Mouse (Mus musculus): ENCODE results near the gene Pank1. TPM values are rescaled to one million over a fixed set of nuclear protein-coding genes. Genes with fewer than 3 reads are reported as not detected.
A peak's percentile ranks its signal among the peaks of the same experiment; 100 is the strongest.

Pank1 gene
- polyA plus RNA-seq (2015; fragmentation: Nextera tagmentation; extraction: Ambion mirVana) = 8.3 and 8.6 TPM in 2 replicates

GRCm38 (mm10) chr19:34878603-34879541 lies at the start of gene Pank1:
Gene Pank1 (minus strand): TSS chr19:34879455.
- H3K27me3 ChIP-seq = no peaks in the 10 kb centered on the region
- H3K4me3 ChIP-seq (replicated peaks) = peak within 1 kb of the TSS; percentile 74
- H3K36me3 ChIP-seq (replicated peaks) = no peaks in the 10 kb centered on the region
- peak within 1 kb of the TSS; percentile 88 for H3K27ac ChIP-seq (replicated peaks)
- H3K4me2 ChIP-seq = peak within 1 kb of the TSS; percentile 91
- no peaks in the 10 kb centered on the region for H3K9me3 ChIP-seq (replicated peaks)
- peak within 1 kb of the TSS; percentile 72 for H3K9ac ChIP-seq
- H3K4me1 ChIP-seq (replicated peaks) = peaks cover 28% of the 10 kb centered on the region
- ATAC-seq (ENCODE audit: insufficient read depth) = peak; percentile 35
- WGBS (ENCODE audit: insufficient replicate concordance) = under 1% methylated on average over 96 of the region's 96 CpGs

GRCm38 (mm10) chr19:34922603-34922963 lies 43.3 kb upstream of the Pank1 start:
- H3K27me3 ChIP-seq = no peaks in the 10 kb centered on the region
- H3K27ac ChIP-seq (replicated peaks) = peak overlapping the region; percentile 80
- H3K4me3 ChIP-seq (replicated peaks) = peak overlapping the region; percentile 92
- no peaks in the 10 kb centered on the region for H3K9me3 ChIP-seq (replicated peaks)
- H3K4me2 ChIP-seq = peak overlapping the region; percentile 78
- peak overlapping the region; percentile 84 for H3K9ac ChIP-seq
- H3K4me1 ChIP-seq (replicated peaks) = peaks cover 12% of the 10 kb centered on the region
- under 1% methylated on average over 9 of the region's 9 CpGs for WGBS (ENCODE audit: insufficient replicate concordance)
- peaks cover 30% of the 10 kb centered on the region for H3K36me3 ChIP-seq (replicated peaks)
- ATAC-seq (ENCODE audit: insufficient read depth) = no peak

- Histone ChIP-seq H3K4me2 (peak within 1 kb of the TSS; percentile 78), H3K9ac (peak within 1 kb of the TSS; percentile 84), H3K27me3 (no peaks in the 10 kb centered on the region), H3K4me3 (replicated peaks) (peak within 1 kb of the TSS; percentile 92), H3K27ac (replicated peaks) (peak within 1 kb of the TSS; percentile 80), H3K36me3 (replicated peaks) (peaks cover 25% of the 10 kb centered on the region), H3K4me1 (replicated peaks) (peaks cover 12% of the 10 kb centered on the region), H3K9me3 (replicated peaks) (no peaks in the 10 kb centered on the region)
- WGBS (ENCODE audit: insufficient replicate concordance) = under 1% methylated on average over 57 of the region's 57 CpGs
- peak; percentile 98 for ATAC-seq (ENCODE audit: insufficient read depth)
These were observed 42.7 kb upstream of the Pank1 start, which contains the start of gene Kif20b for GRCm38 (mm10) chr19:34921652-34922602. Gene Kif20b (plus strand): TSS chr19:34922361.

- Histone ChIP-seq H3K9me3 (replicated peaks) (no peaks in the 10 kb centered on the region), H3K4me1 (replicated peaks) (peaks cover 12% of the 10 kb centered on the region), H3K36me3 (replicated peaks) (peaks cover 19% of the 10 kb centered on the region), H3K27ac (replicated peaks) (peak overlapping the region; percentile 80), H3K4me3 (replicated peaks) (peak overlapping the region; percentile 92), H3K27me3 (no peaks in the 10 kb centered on the region), H3K9ac (peak overlapping the region; percentile 84), H3K4me2 (peak overlapping the region; percentile 78)
- ATAC-seq (ENCODE audit: insufficient read depth) = no peak
- 13% methylated on average over 7 of the region's 7 CpGs for WGBS (ENCODE audit: insufficient replicate concordance)
These were observed 42.0 kb upstream of the Pank1 start for GRCm38 (mm10) chr19:34921253-34921651.

GRCm38 (mm10) chr19:34920531-34920930 lies 41.3 kb upstream of the Pank1 start:
- Histone ChIP-seq H3K4me3 (replicated peaks) (no peak overlapping the region), H3K9ac (no peak overlapping the region), H3K27ac (replicated peaks) (no peak overlapping the region), H3K4me2 (no peak overlapping the region), H3K9me3 (replicated peaks) (no peaks in the 10 kb centered on the region), H3K36me3 (replicated peaks) (peaks cover 15% of the 10 kb centered on the region), H3K4me1 (replicated peaks) (peaks cover 12% of the 10 kb centered on the region), H3K27me3 (no peaks in the 10 kb centered on the region)
- ATAC-seq (ENCODE audit: insufficient read depth) = no peak
- 63% methylated on average over 3 of the region's 3 CpGs for WGBS (ENCODE audit: insufficient replicate concordance)

- Histone ChIP-seq H3K9ac (no peak overlapping the region), H3K4me2 (no peak overlapping the region), H3K36me3 (replicated peaks) (peaks cover 11% of the 10 kb centered on the region), H3K4me1 (replicated peaks) (peaks cover 12% of the 10 kb centered on the region), H3K27ac (replicated peaks) (no peak overlapping the region), H3K27me3 (no peaks in the 10 kb centered on the region), H3K4me3 (replicated peaks) (no peak overlapping the region), H3K9me3 (replicated peaks) (no peaks in the 10 kb centered on the region)
- no peak for ATAC-seq (ENCODE audit: insufficient read depth)
- WGBS (ENCODE audit: insufficient replicate concordance) = 67% methylated on average over 4 of the region's 4 CpGs
These were observed 40.8 kb upstream of the Pank1 start for GRCm38 (mm10) chr19:34920066-34920465.

GRCm38 (mm10) chr19:34912366-34912765 lies 33.1 kb upstream of the Pank1 start:
- Histone ChIP-seq H3K9ac (no peak overlapping the region), H3K27ac (replicated peaks) (no peak overlapping the region), H3K4me1 (replicated peaks) (no peaks in the 10 kb centered on the region), H3K4me2 (no peak overlapping the region), H3K9me3 (replicated peaks) (no peaks in the 10 kb centered on the region), H3K4me3 (replicated peaks) (no peak overlapping the region), H3K27me3 (no peaks in the 10 kb centered on the region), H3K36me3 (replicated peaks) (no peaks in the 10 kb centered on the region)
- no peak for ATAC-seq (ENCODE audit: insufficient read depth)

GRCm38 (mm10) chr19:34906772-34907171 lies 27.5 kb upstream of the Pank1 start:
- 49% methylated on average over 5 of the region's 5 CpGs for WGBS (ENCODE audit: insufficient replicate concordance)
- no peaks in the 10 kb centered on the region for H3K9me3 ChIP-seq (replicated peaks)
- H3K4me1 ChIP-seq (replicated peaks) = no peaks in the 10 kb centered on the region
- no peak overlapping the region for H3K4me2 ChIP-seq
- no peak overlapping the region for H3K4me3 ChIP-seq (replicated peaks)
- no peak overlapping the region for H3K9ac ChIP-seq
- no peak overlapping the region for H3K27ac ChIP-seq (replicated peaks)
- ATAC-seq (ENCODE audit: insufficient read depth) = no peak
- no peaks in the 10 kb centered on the region for H3K36me3 ChIP-seq (replicated peaks)
- H3K27me3 ChIP-seq = no peaks in the 10 kb centered on the region

GRCm38 (mm10) chr19:34905424-34905823 lies 26.2 kb upstream of the Pank1 start:
- H3K27ac ChIP-seq (replicated peaks) = no peak overlapping the region
- 25% methylated on average over 7 of the region's 7 CpGs for WGBS (ENCODE audit: insufficient replicate concordance)
- no peak overlapping the region for H3K4me2 ChIP-seq
- no peak overlapping the region for H3K4me3 ChIP-seq (replicated peaks)
- H3K36me3 ChIP-seq (replicated peaks) = no peaks in the 10 kb centered on the region
- ATAC-seq (ENCODE audit: insufficient read depth) = no peak
- no peak overlapping the region for H3K9ac ChIP-seq
- no peaks in the 10 kb centered on the region for H3K27me3 ChIP-seq
- no peaks in the 10 kb centered on the region for H3K4me1 ChIP-seq (replicated peaks)
- H3K9me3 ChIP-seq (replicated peaks) = no peaks in the 10 kb centered on the region

- H3K36me3 ChIP-seq (replicated peaks) = no peaks in the 10 kb centered on the region
- no peak for ATAC-seq (ENCODE audit: insufficient read depth)
- 69% methylated on average over 5 of the region's 5 CpGs for WGBS (ENCODE audit: insufficient replicate concordance)
These were observed 24.8 kb upstream of the Pank1 start for GRCm38 (mm10) chr19:34904032-34904431.

GRCm38 (mm10) chr19:34901735-34902134 lies 22.5 kb upstream of the Pank1 start:
- no peaks in the 10 kb centered on the region for H3K4me1 ChIP-seq (replicated peaks)
- no peak for ATAC-seq (ENCODE audit: insufficient read depth)
- no peak overlapping the region for H3K27ac ChIP-seq (replicated peaks)
- WGBS (ENCODE audit: insufficient replicate concordance) = 68% methylated on average over 2 of the region's 2 CpGs
- H3K9ac ChIP-seq = no peak overlapping the region
- H3K27me3 ChIP-seq = no peaks in the 10 kb centered on the region
- no peak overlapping the region for H3K4me3 ChIP-seq (replicated peaks)
- no peaks in the 10 kb centered on the region for H3K36me3 ChIP-seq (replicated peaks)
- no peak overlapping the region for H3K4me2 ChIP-seq
- no peaks in the 10 kb centered on the region for H3K9me3 ChIP-seq (replicated peaks)

More at GRCm38 (mm10) chr19:34904032-34904431, 24.8 kb upstream of the Pank1 start:
- no peak overlapping the region for H3K4me2 ChIP-seq
- no peak overlapping the region for H3K27ac ChIP-seq (replicated peaks)
- no peaks in the 10 kb centered on the region for H3K9me3 ChIP-seq (replicated peaks)
- no peak overlapping the region for H3K4me3 ChIP-seq (replicated peaks)
- H3K9ac ChIP-seq = no peak overlapping the region
- no peaks in the 10 kb centered on the region for H3K27me3 ChIP-seq
- no peaks in the 10 kb centered on the region for H3K4me1 ChIP-seq (replicated peaks)

All from liver, embryonic 15.5 days (tissue).